Mouse (Mus musculus) embryonic facial prominence, embryonic 11.5 days (tissue): ENCODE results near the gene Nme4. TPM values are rescaled to one million over a fixed set of nuclear protein-coding genes. Genes with fewer than 3 reads are reported as not detected.

Experiments used
- ATAC-seq: fragments of 200-750 bp; cut with Nextera tagmentation; replicated peaks from 2 replicates; pipeline ENCODE4 v1.8.0; 2017; ENCODE audit warnings: low read depth; ENCODE audit not compliant: insufficient number of reproducible peaks, low FRiP score, low TSS enrichment
- DNase-seq: peaks from one replicate; pipeline ENCODE4 v3.0.0-alpha.2; 2015; ENCODE audit warnings: low spot score
- H3K27ac ChIP-seq: fragments of 300-500 bp; sonication (generic); replicated peaks from 2 replicates; pipeline ENCODE4 v1.5.1; 2014; ENCODE audit warnings: mild to moderate bottlenecking, low read depth, low read length, control low read depth
- H3K27me3 ChIP-seq: fragments of 300-500 bp; sonication (generic); 2 replicates; pipeline ENCODE4 v1.6.1; 2014; ENCODE audit warnings: mild to moderate bottlenecking, low read length, moderate library complexity, mixed read lengths; ENCODE audit not compliant: control insufficient read depth, insufficient read depth
- H3K36me3 ChIP-seq: fragments of 300-500 bp; sonication (generic); replicated peaks from 2 replicates; pipeline ENCODE4 v1.6.1; 2014; ENCODE audit warnings: low read depth, mild to moderate bottlenecking, low read length, moderate library complexity, mixed read lengths; ENCODE audit not compliant: control insufficient read depth, insufficient read depth
- H3K4me1 ChIP-seq: fragments of 300-500 bp; sonication (generic); 2 replicates; pipeline ENCODE4 v1.6.1; 2014; ENCODE audit warnings: low read length, mixed read lengths; ENCODE audit not compliant: control insufficient read depth, insufficient read depth
- H3K4me2 ChIP-seq: fragments of 300-500 bp; sonication (generic); 2 replicates; pipeline ENCODE4 v1.6.1; 2014; ENCODE audit warnings: low read depth, mild to moderate bottlenecking, control low read depth, low read length, moderate library complexity
- H3K4me3 ChIP-seq: fragments of 300-500 bp; sonication (generic); 2 replicates; pipeline ENCODE4 v1.5.1; 2014; ENCODE audit warnings: low read depth, low read length, control low read depth
- H3K9ac ChIP-seq: fragments of 300-500 bp; sonication (generic); replicated peaks from 2 replicates; pipeline ENCODE4 v1.6.1; 2014; ENCODE audit warnings: mild to moderate bottlenecking, control low read depth, low read length
- H3K9me3 ChIP-seq: fragments of 300-500 bp; sonication (generic); replicated peaks from 2 replicates; pipeline ENCODE4 v1.6.1; 2016; ENCODE audit warnings: mild to moderate bottlenecking, low read length, inconsistent platforms, mixed read lengths; ENCODE audit not compliant: control insufficient read depth
- WGBS: fragments of 180-500 bp; shearing (Covaris S2); extraction: QIAGEN DNeasy Blood & Tissue Kit; methylation state at CpG from one replicate; pipeline ENCODE4 v1.1.7; 2014; 5-methylcytosine and 5-hydroxymethylcytosine counted together
- polyA plus RNA-seq: library from polyadenylated mRNA; unstranded; fragments of >200 nt; fragmentation: Nextera tagmentation; extraction: Ambion mirVana; gene quantifications from 2 replicates; pipeline ENCODE4 v1.2.1, GENCODE M21; 2014

Gene Nme4
- polyA plus RNA-seq, 1 experiment from 2014 or later: 91.2 TPM

GRCm38 (mm10) chr17:26068831-26069739, 26.3 kb downstream of the Nme4 start, which contains the start of gene Rab11fip3:
Rab11fip3 (minus strand) TSS chr17:26069555.
- peak within 1 kb of the TSS; percentile 95 for H3K4me2 ChIP-seq
- under 1% methylated on average over 93 of the region's 94 CpGs for WGBS
- H3K27me3 ChIP-seq: no peaks in the 10 kb centered on the region
- DNase-seq: peak; percentile 94
- no peaks in the 10 kb centered on the region for H3K4me1 ChIP-seq
- peak within 1 kb of the TSS; percentile 90 for H3K9ac ChIP-seq
- H3K4me3 ChIP-seq: peak within 1 kb of the TSS; percentile 87
- ATAC-seq: peak; percentile 88
- H3K9me3 ChIP-seq: no peaks in the 10 kb centered on the region
- no peaks in the 10 kb centered on the region; the same call in 1 of the 2 replicates for H3K36me3 ChIP-seq
- H3K27ac ChIP-seq: peak within 1 kb of the TSS; percentile 56; the same call in 1 of the 2 replicates

- WGBS: under 1% methylated on average over 44 of the region's 44 CpGs
- no peaks in the 10 kb centered on the region for H3K4me1 ChIP-seq
- peak; percentile 19 for ATAC-seq
- peak overlapping the region; percentile 95 for H3K4me2 ChIP-seq
- peak; percentile 25 for DNase-seq
- no peaks in the 10 kb centered on the region for H3K27me3 ChIP-seq
- H3K27ac ChIP-seq: no peak overlapping the region
- H3K4me3 ChIP-seq: peak overlapping the region; percentile 87
- no peaks in the 10 kb centered on the region; the same call in none of the 2 replicates for H3K36me3 ChIP-seq
- H3K9me3 ChIP-seq: no peaks in the 10 kb centered on the region
- H3K9ac ChIP-seq: peak overlapping the region; percentile 90
These were observed 27.2 kb downstream of the Nme4 start for GRCm38 (mm10) chr17:26068024-26068830.

GRCm38 (mm10) chr17:26066488-26067020, 28.8 kb downstream of the Nme4 start:
- WGBS: 89% methylated on average over 7 of the region's 7 CpGs
- peak overlapping the region; percentile 95 for H3K4me2 ChIP-seq
- H3K9me3 ChIP-seq: no peaks in the 10 kb centered on the region
- no peak overlapping the region for H3K9ac ChIP-seq
- no peak overlapping the region for H3K27ac ChIP-seq
- DNase-seq (no peak), ATAC-seq (no peak)
- H3K4me3 ChIP-seq: peak overlapping the region; percentile 87
- H3K27me3 ChIP-seq: no peaks in the 10 kb centered on the region
- H3K4me1 ChIP-seq: no peaks in the 10 kb centered on the region
- H3K36me3 ChIP-seq: no peaks in the 10 kb centered on the region; the same call in none of the 2 replicates

GRCm38 (mm10) chr17:26064916-26065315, 30.5 kb downstream of the Nme4 start:
- no peak for ATAC-seq
- H3K9ac ChIP-seq: no peak overlapping the region

GRCm38 (mm10) chr17:26057787-26058567, 37.4 kb downstream of the Nme4 start:
- Histone ChIP-seq H3K27me3 (no peaks in the 10 kb centered on the region), H3K27ac (no peak overlapping the region), H3K9me3 (no peaks in the 10 kb centered on the region), H3K4me2 (no peak overlapping the region), H3K4me1 (0 out of 2 replicates have a peak, but pooled peaks cover 3% of the 10 kb centered on the region), H3K9ac (no peak overlapping the region), H3K4me3 (no peak overlapping the region), H3K36me3 (no peaks in the 10 kb centered on the region)
- DNase-seq (no peak), ATAC-seq (no peak)
- 83% methylated on average over 9 of the region's 9 CpGs for WGBS

More at GRCm38 (mm10) chr17:26064916-26065315, 30.5 kb downstream of the Nme4 start:
- Histone ChIP-seq H3K4me1 (no peaks in the 10 kb centered on the region), H3K27ac (no peak overlapping the region), H3K4me2 (no peak overlapping the region), H3K4me3 (no peak overlapping the region), H3K27me3 (no peaks in the 10 kb centered on the region), H3K36me3 (no peaks in the 10 kb centered on the region; the same call in none of the 2 replicates), H3K9me3 (no peaks in the 10 kb centered on the region)
- WGBS: 83% methylated on average over 6 of the region's 6 CpGs
- DNase-seq: no peak

- H3K27me3 ChIP-seq: no peaks in the 10 kb centered on the region
- no peaks in the 10 kb centered on the region for H3K9me3 ChIP-seq
- H3K27ac ChIP-seq: no peak overlapping the region
- H3K36me3 ChIP-seq: no peaks in the 10 kb centered on the region
- no peak overlapping the region for H3K9ac ChIP-seq
- no peak for ATAC-seq
- 91% methylated on average over 8 of the region's 8 CpGs for WGBS
- H3K4me3 ChIP-seq: no peak overlapping the region
- no peak for DNase-seq
- H3K4me1 ChIP-seq: 0 out of 2 replicates have a peak, but pooled peaks cover 3% of the 10 kb centered on the region
- no peak overlapping the region for H3K4me2 ChIP-seq
These were observed 38.1 kb downstream of the Nme4 start for GRCm38 (mm10) chr17:26057278-26057677.

- no peaks in the 10 kb centered on the region for H3K9me3 ChIP-seq
- H3K4me2 ChIP-seq: no peak overlapping the region
- H3K36me3 ChIP-seq: no peaks in the 10 kb centered on the region
- 0 out of 2 replicates have a peak, but pooled peaks cover 3% of the 10 kb centered on the region for H3K4me1 ChIP-seq
- H3K27ac ChIP-seq: no peak overlapping the region
- H3K27me3 ChIP-seq: no peaks in the 10 kb centered on the region
- H3K9ac ChIP-seq: no peak overlapping the region
- no peak overlapping the region for H3K4me3 ChIP-seq
- DNase-seq (no peak), ATAC-seq (no peak)
- WGBS: 70% methylated on average over 6 of the region's 6 CpGs
These were observed 40.2 kb downstream of the Nme4 start for GRCm38 (mm10) chr17:26055164-26055563.
